Mouse (Mus musculus): ENCODE data around the gene Pde4b.

DNA sequence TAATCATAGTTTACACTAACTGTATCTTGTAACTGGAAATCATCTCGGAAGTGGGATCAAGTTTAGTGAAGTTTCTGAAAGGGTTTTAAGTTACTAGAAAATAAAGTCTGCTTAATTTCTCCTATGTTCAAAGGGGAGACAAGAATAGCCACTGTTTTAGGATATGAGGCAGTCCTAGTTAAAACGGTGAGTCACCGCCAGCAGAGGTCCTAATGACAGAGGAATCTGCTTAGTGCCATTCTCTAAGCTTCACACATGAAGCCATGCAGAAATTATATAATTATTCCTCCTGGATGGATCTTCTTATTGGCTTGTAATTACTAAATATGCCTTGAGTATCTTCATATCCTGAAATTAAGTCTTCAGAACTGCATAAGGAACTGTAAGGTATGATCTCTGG is 357.2 kb downstream of the Pde4b start:
- TF ChIP-seq POLR2A (IDR thresholded peaks at IDR 0.05; ENCODE audit: extremely low read depth, insufficient read depth, low read length) = no peak
- TF ChIP-seq CTCF (IDR thresholded peaks at IDR 0.05; ENCODE audit: extremely low read depth, insufficient read depth, low read length) = no peak
